Mouse (Mus musculus) heart, embryonic 11.5 days (tissue): ENCODE data around the gene Calm3. TPM values are rescaled to one million over a fixed set of nuclear protein-coding genes. Genes with fewer than 3 reads are reported as not detected.

ENCODE experiments used
- ATAC-seq: fragments of 200-750 bp; cut with Nextera tagmentation; replicated peaks from 2 replicates; pipeline ENCODE4 v1.8.0; 2017; ENCODE audit warnings: moderate library complexity; ENCODE audit not compliant: insufficient number of reproducible peaks, low FRiP score, low TSS enrichment
- H3K27ac ChIP-seq: fragments of 300-500 bp; sonication (generic); 2 replicates; pipeline ENCODE4 v1.5.1; 2014; ENCODE audit warnings: mild to moderate bottlenecking, low read depth, low read length
- H3K27me3 ChIP-seq: fragments of 300-500 bp; sonication (generic); 2 replicates; pipeline ENCODE4 v1.6.1; 2014; ENCODE audit warnings: mild to moderate bottlenecking, low read length, mixed read lengths; ENCODE audit not compliant: control insufficient read depth, insufficient read depth
- H3K36me3 ChIP-seq: fragments of 300-500 bp; sonication (generic); 2 replicates; pipeline ENCODE4 v1.6.1; 2014; ENCODE audit warnings: mild to moderate bottlenecking, low read length, moderate library complexity, mixed read lengths; ENCODE audit not compliant: control insufficient read depth, insufficient read depth
- H3K4me1 ChIP-seq: fragments of 300-500 bp; sonication (generic); 2 replicates; pipeline ENCODE4 v1.6.1; 2014; ENCODE audit warnings: low read length; ENCODE audit not compliant: control insufficient read depth, insufficient read depth
- H3K4me2 ChIP-seq: fragments of 300-500 bp; sonication (generic); 2 replicates; pipeline ENCODE4 v1.6.1; 2014; ENCODE audit warnings: mild to moderate bottlenecking, moderate library complexity
- H3K4me3 ChIP-seq: fragments of 300-500 bp; sonication (generic); 2 replicates; pipeline ENCODE4 v1.5.1; 2014; ENCODE audit warnings: low read depth, low read length
- H3K9ac ChIP-seq: fragments of 300-500 bp; sonication (generic); 2 replicates; pipeline ENCODE4 v1.6.1; 2014; ENCODE audit warnings: mild to moderate bottlenecking, low read depth, low read length, moderate library complexity
- H3K9me3 ChIP-seq: fragments of 300-500 bp; sonication (generic); replicated peaks from 2 replicates; pipeline ENCODE4 v1.6.1; 2016; ENCODE audit warnings: low read length; ENCODE audit not compliant: control insufficient read depth
- WGBS: fragments of 180-500 bp; shearing (Covaris S2); extraction: QIAGEN DNeasy Blood & Tissue Kit; methylation state at CpG from one replicate; pipeline ENCODE4 v1.1.7; 2014; ENCODE audit not compliant: insufficient replicate concordance; 5-methylcytosine and 5-hydroxymethylcytosine counted together
- polyA plus RNA-seq: library from polyadenylated mRNA; unstranded; fragments of >200 nt; fragmentation: Nextera tagmentation; extraction: Ambion mirVana; gene quantifications from 2 replicates; pipeline ENCODE4 v1.2.1, GENCODE M21; 2014

The Calm3 gene
- polyA plus RNA-seq, 1 experiment from 2014 or later, result 156 TPM

DNA sequence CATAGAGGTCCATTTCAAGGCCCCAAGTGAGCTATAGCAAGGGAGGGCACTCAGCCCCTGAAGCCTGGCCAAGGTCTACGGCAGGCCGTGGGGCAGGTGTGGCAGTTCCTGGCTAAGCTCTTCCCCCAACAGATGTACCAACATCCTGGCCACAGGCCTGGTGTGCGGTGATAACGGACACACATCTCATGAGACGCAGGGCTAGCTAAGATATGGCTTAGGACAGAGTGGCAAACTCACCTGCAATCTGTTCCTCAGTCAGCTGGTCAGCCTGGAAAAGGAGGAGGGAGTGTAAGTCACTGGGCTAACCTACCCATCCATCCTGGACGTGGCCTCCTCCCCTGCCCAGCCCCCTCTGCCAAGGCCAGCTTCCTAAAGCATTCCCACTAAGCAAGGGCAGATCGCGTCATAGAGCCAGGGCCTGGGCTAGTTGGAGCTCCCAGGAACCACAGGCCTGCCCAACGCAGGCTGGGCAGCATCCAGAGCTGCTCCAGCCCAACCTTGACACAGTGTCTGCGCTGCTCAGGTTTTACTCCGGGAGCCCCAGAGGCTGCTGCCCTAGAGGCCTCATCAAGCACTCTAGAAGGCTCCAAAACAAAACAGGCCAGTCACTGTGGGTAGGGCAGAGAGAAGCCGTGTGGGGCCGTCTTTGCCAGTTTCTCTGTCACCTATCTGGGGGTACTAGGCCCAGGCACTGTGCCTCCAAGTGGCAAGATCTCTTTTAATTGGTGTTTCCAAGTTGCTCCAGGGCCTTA is 4.3 kb downstream of the Calm3 start:
- Histone ChIP-seq H3K36me3 (peaks cover 35% of the 10 kb centered on the region), H3K9ac (no peak overlapping the region; the same call in 1 of the 2 replicates), H3K4me2 (no peak overlapping the region), H3K27ac (no peak overlapping the region), H3K27me3 (no peaks in the 10 kb centered on the region), H3K4me1 (peaks cover 36% of the 10 kb centered on the region), H3K9me3 (no peaks in the 10 kb centered on the region), H3K4me3 (no peak overlapping the region)
- 76% methylated on average over 13 of the region's 13 CpGs for WGBS
- no peak for ATAC-seq

DNA sequence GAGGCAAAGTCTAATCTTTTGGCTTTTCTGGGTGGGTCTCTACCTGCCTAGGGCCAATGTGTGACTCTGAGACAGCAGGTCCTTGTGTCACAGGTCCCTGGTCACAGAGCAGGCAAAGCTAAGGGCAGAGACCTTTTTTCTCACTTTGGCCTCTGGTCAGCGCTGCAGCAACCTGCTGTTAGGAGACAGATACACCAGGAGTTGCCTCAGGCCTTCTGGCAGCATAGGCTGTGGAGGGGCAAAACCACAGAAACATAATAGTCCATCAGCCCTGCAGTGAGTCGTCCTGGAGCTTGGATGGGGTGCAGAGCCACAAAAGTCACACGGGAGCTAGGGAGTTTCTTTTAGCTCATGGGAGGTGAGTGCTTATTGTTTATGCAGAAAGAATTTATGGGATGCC is 5.2 kb downstream of the Calm3 start:
- no peak overlapping the region for H3K27ac ChIP-seq
- ATAC-seq, result no peak
- no peak overlapping the region for H3K9ac ChIP-seq
- peaks cover 35% of the 10 kb centered on the region for H3K36me3 ChIP-seq
- no peaks in the 10 kb centered on the region for H3K27me3 ChIP-seq
- H3K4me1 ChIP-seq, result peaks cover 36% of the 10 kb centered on the region
- H3K4me3 ChIP-seq, result no peak overlapping the region
- 87% methylated on average over 3 of the region's 3 CpGs for WGBS
- no peak overlapping the region for H3K4me2 ChIP-seq
- H3K9me3 ChIP-seq, result no peaks in the 10 kb centered on the region

GRCm38 (mm10) chr7:16918014-16918413 is 5.9 kb downstream of the Calm3 start:
- H3K4me3 ChIP-seq, result no peak overlapping the region
- peaks cover 35% of the 10 kb centered on the region for H3K36me3 ChIP-seq
- no peak overlapping the region for H3K27ac ChIP-seq
- no peak overlapping the region for H3K4me2 ChIP-seq
- H3K9me3 ChIP-seq, result no peaks in the 10 kb centered on the region
- 89% methylated on average over 9 of the region's 9 CpGs for WGBS
- no peaks in the 10 kb centered on the region for H3K27me3 ChIP-seq
- H3K4me1 ChIP-seq, result peaks cover 36% of the 10 kb centered on the region
- no peak overlapping the region for H3K9ac ChIP-seq
- no peak for ATAC-seq

- no peak overlapping the region for H3K4me2 ChIP-seq
- peaks cover 35% of the 10 kb centered on the region for H3K36me3 ChIP-seq
- ATAC-seq, result no peak
- H3K27me3 ChIP-seq, result peaks cover 3% of the 10 kb centered on the region; the same call in 1 of the 2 replicates
- H3K9ac ChIP-seq, result no peak overlapping the region
- no peak overlapping the region for H3K4me3 ChIP-seq
- no peaks in the 10 kb centered on the region for H3K9me3 ChIP-seq
- H3K4me1 ChIP-seq, result peaks cover 32% of the 10 kb centered on the region
- H3K27ac ChIP-seq, result no peak overlapping the region
- 72% methylated on average over 11 of the region's 11 CpGs for WGBS
Observed at GRCm38 (mm10) chr7:16917447-16917846, 6.5 kb downstream of the Calm3 start.

DNA sequence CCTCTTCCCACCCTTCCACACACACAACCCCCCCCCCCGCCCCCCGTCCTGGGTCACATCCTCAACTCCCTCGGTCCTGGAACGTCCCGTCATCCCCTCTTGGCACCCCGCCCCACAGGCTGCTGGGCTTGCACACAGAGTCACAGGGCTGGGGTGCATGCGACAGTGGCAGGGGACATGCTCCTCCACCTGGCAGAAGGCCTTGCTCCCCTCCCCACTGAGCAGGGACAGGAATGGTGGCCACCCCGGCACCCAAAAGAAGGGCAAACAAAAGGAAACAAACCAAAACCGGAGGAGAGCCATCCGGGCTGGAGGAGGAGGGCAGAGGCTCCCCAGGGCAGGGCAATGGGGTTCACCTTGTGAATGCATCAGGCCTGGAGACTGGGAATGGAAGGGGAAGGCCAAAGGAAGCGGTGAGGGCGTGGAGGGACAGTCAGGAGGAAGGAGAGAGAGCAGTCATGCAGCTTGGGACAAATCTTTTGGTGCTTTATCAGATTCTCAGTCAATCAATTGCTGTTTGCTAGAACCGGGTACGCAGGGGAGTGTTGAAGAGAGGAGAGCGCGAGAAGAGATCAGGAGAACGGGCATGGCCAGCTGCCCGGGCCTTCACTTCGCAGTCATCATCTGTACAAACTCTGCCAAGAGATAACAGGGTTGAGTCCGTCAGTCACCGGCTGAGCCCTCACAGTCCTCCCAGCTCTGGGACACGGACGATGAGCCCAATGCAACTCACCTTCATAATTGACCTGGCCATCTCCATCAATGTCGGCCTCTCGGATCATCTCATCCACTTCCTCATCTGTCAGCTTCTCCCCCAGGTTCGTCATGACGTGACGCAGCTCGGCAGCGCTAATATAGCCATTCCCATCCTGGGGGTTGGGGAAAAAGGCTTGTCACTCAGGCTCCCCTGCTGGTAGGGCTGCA is 7.3 kb downstream of the Calm3 start:
- no peak for ATAC-seq
- no peak overlapping the region for H3K4me3 ChIP-seq
- H3K9me3 ChIP-seq, result no peaks in the 10 kb centered on the region
- H3K4me2 ChIP-seq, result no peak overlapping the region
- WGBS, result 63% methylated on average over 30 of the region's 30 CpGs
- peaks cover 35% of the 10 kb centered on the region for H3K36me3 ChIP-seq
- H3K27me3 ChIP-seq, result peaks cover 6% of the 10 kb centered on the region
- no peak overlapping the region for H3K9ac ChIP-seq
- H3K27ac ChIP-seq, result no peak overlapping the region
- H3K4me1 ChIP-seq, result peaks cover 24% of the 10 kb centered on the region

- 87% methylated on average over 32 of the region's 32 CpGs for WGBS
- no peak for ATAC-seq
- Histone ChIP-seq H3K9me3 (no peaks in the 10 kb centered on the region), H3K4me2 (no peak overlapping the region), H3K4me1 (peaks cover 15% of the 10 kb centered on the region), H3K27ac (no peak overlapping the region), H3K4me3 (no peak overlapping the region), H3K9ac (no peak overlapping the region), H3K36me3 (peaks cover 35% of the 10 kb centered on the region), H3K27me3 (peaks cover 6% of the 10 kb centered on the region)
Observed at GRCm38 (mm10) chr7:16915461-16916340, 8.2 kb downstream of the Calm3 start.

- H3K4me2 ChIP-seq, result no peak overlapping the region
- H3K4me3 ChIP-seq, result no peak overlapping the region
- peaks cover 35% of the 10 kb centered on the region for H3K36me3 ChIP-seq
- no peak overlapping the region for H3K9ac ChIP-seq
- no peak for ATAC-seq
- peaks cover 11% of the 10 kb centered on the region for H3K27me3 ChIP-seq
- no peak overlapping the region for H3K27ac ChIP-seq
- WGBS, result 84% methylated on average over 18 of the region's 18 CpGs
- H3K4me1 ChIP-seq, result peaks cover 6% of the 10 kb centered on the region
- no peaks in the 10 kb centered on the region for H3K9me3 ChIP-seq
Observed at GRCm38 (mm10) chr7:16914453-16915343, 9.2 kb downstream of the Calm3 start.
